Mouse (Mus musculus) megakaryocyte, embryonic 14.5 days (primary cell): ENCODE data around the gene Tnni2.

Experiments used
- FLI1 ChIP-seq: IDR thresholded peaks from 2 replicates; pipeline ENCODE4 v1.6.1; 2012; ENCODE audit warnings: low read length, inconsistent platforms, mixed read lengths
- GATA1 ChIP-seq: IDR thresholded peaks from 3 replicates; pipeline ENCODE4 v1.6.1; 2012; ENCODE audit warnings: mixed read lengths, low read length, inconsistent platforms, borderline replicate concordance

DNA sequence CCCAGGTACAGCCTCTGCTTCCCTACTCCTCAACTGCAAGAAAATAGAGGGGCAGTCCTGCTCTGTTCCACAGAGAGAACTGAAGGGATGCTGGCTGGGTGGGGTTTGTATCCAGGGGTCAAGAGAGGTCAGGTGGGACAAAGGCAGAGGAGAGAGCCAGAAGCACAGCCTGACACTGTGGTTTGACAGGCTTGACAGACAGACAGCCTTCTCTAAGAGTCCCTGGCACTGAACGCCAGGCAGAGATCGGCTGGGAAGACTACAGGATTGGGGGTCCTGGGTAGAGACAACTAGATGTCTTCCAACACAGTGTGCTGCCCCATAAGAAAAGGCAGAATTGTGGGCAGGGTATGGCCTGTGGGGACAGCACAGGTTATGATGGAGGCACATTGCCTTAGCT lies 37.0 kb downstream of the Tnni2 start:
- no peak for TF ChIP-seq GATA1
- no peak for TF ChIP-seq FLI1
